Mouse (Mus musculus): Measurements from ENCODE around the gene Irf6. TPM values are rescaled to one million over a fixed set of nuclear protein-coding genes. Genes with fewer than 3 reads are reported as not detected.
A peak's percentile ranks its signal among the peaks of the same experiment; 100 is the strongest.

Gene Irf6
- polyA plus RNA-seq, 1 experiment from 2014 or later: 56.7 TPM

DNA sequence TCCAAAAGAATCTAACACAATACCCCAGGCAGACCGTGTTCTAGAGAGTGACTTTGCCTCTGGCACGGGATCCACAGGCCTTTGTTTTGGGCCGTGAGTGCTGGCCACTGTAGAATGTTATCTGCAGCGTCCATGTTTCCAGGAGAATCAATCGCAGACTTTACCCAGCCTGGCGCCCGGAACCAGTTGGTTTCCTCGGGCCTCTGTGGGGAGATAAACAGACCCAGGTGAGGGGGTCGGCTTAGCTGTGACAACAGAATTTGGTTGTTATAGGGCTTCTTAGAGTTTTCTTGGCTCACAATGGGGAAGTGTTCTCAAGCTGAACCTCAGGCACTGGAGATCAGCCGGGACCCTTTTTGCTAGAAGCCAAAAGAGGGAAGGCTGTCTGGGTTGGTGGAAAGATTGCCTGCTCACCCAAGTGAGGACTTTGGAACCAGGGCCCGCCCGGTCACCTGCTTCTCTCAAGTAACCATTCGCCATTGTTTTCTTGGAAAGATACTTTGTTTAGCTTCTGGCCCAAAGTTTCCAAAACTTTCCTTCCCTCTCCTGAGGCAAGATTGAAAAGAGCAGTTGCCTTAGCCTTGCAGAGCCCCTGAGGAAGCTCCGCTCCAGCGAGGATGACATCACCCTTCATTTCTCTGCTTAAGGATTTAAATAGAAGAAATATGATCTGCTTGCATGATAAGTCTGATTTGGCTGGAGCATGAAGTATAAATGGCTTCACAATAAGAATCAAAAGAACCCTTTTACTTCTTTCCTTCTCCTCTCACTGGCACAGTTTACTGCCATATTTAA is 3.6 kb downstream of the Irf6 start:
- Histone ChIP-seq H3K9ac (no peak overlapping the region; the same call in 1 of the 2 replicates), H3K36me3 (no peaks in the 10 kb centered on the region), H3K27me3 (peaks cover 23% of the 10 kb centered on the region), H3K9me3 (replicated peaks) (no peaks in the 10 kb centered on the region), H3K27ac (replicated peaks) (peak overlapping the region; percentile 86), H3K4me3 (replicated peaks) (no peak overlapping the region), H3K4me2 (replicated peaks) (peak overlapping the region; percentile 38), H3K4me1 (peaks cover 48% of the 10 kb centered on the region)
- no peak for ATAC-seq (ENCODE audit: insufficient number of reproducible peaks, low FRiP score, low TSS enrichment, low read depth)
- 44% methylated on average over 15 of the region's 15 CpGs for WGBS

DNA sequence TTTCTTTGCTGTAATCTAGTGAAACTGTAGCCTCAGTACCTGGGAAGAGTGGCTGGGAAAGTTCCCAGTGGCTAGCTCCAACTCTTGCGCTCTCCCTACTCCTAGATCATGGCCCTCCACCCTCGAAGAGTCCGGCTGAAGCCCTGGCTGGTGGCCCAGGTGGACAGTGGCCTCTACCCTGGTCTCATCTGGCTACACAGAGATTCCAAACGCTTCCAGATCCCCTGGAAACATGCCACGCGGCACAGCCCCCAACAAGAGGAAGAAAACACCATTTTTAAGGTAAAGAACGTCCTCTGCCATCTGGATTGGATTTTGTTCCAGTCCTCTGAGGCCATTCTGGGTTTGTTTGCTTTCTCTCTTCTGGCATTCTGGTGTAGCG is 4.2 kb downstream of the Irf6 start:
- Histone ChIP-seq H3K36me3 (no peaks in the 10 kb centered on the region), H3K4me1 (peaks cover 47% of the 10 kb centered on the region), H3K9ac (no peak overlapping the region; the same call in 1 of the 2 replicates), H3K27ac (replicated peaks) (peak overlapping the region; percentile 86), H3K9me3 (replicated peaks) (no peaks in the 10 kb centered on the region), H3K4me2 (replicated peaks) (peak overlapping the region; percentile 38), H3K4me3 (replicated peaks) (no peak overlapping the region), H3K27me3 (peaks cover 23% of the 10 kb centered on the region)
- no peak for ATAC-seq (ENCODE audit: insufficient number of reproducible peaks, low FRiP score, low TSS enrichment, low read depth)
- 42% methylated on average over 8 of the region's 8 CpGs for WGBS

DNA sequence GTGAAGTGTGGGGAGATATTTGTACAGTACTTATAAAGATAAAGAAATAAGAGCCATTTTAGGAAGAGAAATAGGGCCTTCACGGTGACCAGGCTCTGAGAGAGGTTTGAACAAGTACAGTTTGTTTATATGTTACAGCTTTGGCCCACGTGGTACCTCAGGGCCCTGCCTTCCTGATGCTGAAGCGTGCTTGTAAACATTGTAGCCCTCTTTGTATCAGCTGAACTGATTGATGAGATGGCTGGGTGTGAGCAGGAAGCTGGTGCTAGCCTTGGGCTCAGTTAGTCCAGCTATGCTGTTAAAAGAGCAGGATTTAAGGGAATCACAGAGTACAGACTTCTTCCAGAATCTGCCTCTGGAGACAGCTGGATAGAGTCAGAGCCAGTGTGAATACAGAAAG is 6.3 kb downstream of the Irf6 start:
- Histone ChIP-seq H3K36me3 (no peaks in the 10 kb centered on the region), H3K9me3 (replicated peaks) (no peaks in the 10 kb centered on the region), H3K27me3 (peaks cover 9% of the 10 kb centered on the region; the same call in 1 of the 2 replicates), H3K27ac (replicated peaks) (no peak overlapping the region), H3K4me1 (peaks cover 32% of the 10 kb centered on the region), H3K4me3 (replicated peaks) (no peak overlapping the region), H3K9ac (no peak overlapping the region), H3K4me2 (replicated peaks) (no peak overlapping the region)
- no peak for ATAC-seq (ENCODE audit: insufficient number of reproducible peaks, low FRiP score, low TSS enrichment, low read depth)
- 46% methylated on average over 3 of the region's 3 CpGs for WGBS

DNA sequence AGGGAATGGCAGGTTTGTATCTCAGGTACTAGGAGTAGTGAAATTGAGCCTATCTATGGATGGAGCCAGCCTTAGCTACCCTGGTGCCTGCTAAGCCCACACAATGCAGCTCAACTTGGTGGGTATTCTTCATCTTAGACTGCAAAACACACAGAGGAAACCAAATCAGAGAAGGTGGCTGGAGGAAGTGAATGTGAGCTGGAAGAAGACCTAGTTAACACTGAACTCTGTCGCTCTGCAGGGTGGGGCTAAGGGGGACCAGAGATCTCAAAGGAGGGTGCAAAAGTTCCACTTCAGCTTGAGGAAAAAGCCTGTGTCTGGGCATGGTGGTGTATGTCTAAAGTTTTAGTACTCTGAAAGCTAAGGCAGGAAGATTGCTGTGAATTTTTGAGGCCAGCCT is 6.7 kb downstream of the Irf6 start:
- H3K9ac ChIP-seq: no peak overlapping the region

DNA sequence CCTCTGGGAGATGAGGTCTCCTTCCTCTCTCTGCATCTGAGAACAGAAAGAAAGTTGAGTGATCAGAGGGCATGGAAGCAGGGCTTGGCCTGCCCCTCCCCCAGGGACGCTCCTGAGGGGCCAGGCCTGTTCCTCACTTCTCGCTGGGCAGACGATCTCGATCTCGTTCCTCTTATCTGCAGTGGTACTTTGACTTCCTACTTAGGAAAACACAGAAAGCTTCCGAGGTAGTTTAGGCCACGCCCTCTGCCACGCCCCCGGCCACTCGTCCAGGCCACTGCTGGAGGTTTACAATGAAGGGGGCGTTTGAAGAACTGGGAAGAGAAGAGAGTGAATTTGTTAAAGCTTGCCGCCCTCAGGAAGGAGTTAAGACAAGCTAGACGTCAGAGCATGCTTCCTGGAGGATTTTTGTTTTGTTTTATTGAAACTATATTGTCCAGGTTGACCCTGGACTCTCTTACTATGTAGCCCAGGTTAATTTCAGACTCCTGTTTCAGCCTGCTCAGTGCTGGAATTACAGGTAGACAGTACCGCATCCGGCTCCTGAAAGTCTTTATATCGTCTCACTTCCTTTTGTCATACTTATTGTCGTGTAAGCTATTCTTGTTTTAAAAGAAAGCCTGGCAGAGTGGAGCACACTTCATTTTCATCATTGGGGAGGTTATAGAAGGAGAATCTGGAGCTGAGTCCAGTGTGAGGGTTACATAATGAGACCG is 7.6 kb downstream of the Irf6 start:
- 19% methylated on average over 18 of the region's 18 CpGs for WGBS
- Histone ChIP-seq H3K36me3 (no peaks in the 10 kb centered on the region), H3K4me2 (replicated peaks) (peak overlapping the region; percentile 32; the same call in 1 of the 2 replicates), H3K4me3 (replicated peaks) (no peak overlapping the region), H3K4me1 (peaks cover 32% of the 10 kb centered on the region), H3K9ac (no peak overlapping the region), H3K27me3 (no peaks in the 10 kb centered on the region), H3K27ac (replicated peaks) (no peak overlapping the region), H3K9me3 (replicated peaks) (no peaks in the 10 kb centered on the region)
- ATAC-seq (ENCODE audit: insufficient number of reproducible peaks, low FRiP score, low TSS enrichment, low read depth): no peak

More for the DNA sequence above, 6.7 kb downstream of the Irf6 start:
- H3K9me3 ChIP-seq (replicated peaks): no peaks in the 10 kb centered on the region
- ATAC-seq (ENCODE audit: insufficient number of reproducible peaks, low FRiP score, low TSS enrichment, low read depth): no peak
- H3K4me3 ChIP-seq (replicated peaks): no peak overlapping the region
- no peaks in the 10 kb centered on the region for H3K36me3 ChIP-seq
- H3K4me1 ChIP-seq: peaks cover 32% of the 10 kb centered on the region
- 39% methylated on average over 1 of the region's 1 CpGs for WGBS
- H3K27me3 ChIP-seq: 0 out of 2 replicates have a peak, but pooled peaks cover 5% of the 10 kb centered on the region
- H3K27ac ChIP-seq (replicated peaks): no peak overlapping the region
- no peak overlapping the region for H3K4me2 ChIP-seq (replicated peaks)

DNA sequence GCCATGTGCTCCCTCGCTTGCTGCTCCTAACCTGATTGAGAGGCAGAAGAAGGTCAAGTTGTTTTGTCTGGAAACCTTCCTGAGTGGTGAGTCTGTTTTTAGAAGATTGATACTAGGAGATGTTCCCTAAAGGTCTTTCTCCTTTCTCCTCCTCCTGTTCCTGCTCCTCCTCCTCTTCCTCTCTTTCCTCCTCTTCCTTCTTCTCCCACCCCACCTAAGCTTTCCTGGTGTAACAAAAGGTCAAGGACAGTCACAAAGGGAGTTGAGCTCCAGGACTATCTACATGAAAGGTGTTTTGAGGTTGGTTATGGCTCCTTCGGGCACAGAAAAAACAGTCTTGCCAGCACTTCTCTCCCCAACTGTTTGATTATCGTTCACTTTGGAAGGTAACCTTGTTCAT is 14.8 kb downstream of the Irf6 start, which contains the start of gene A130010J15Rik:
Gene A130010J15Rik (plus strand): TSS at position 301 of the 400 bp plus-strand sequence.
- no peak for ATAC-seq (ENCODE audit: insufficient number of reproducible peaks, low FRiP score, low TSS enrichment, low read depth)
- H3K27me3 ChIP-seq: no peaks in the 10 kb centered on the region
- H3K4me1 ChIP-seq: peaks cover 15% of the 10 kb centered on the region
- no peak within 1 kb of the TSS for H3K4me3 ChIP-seq (replicated peaks)
- no peaks in the 10 kb centered on the region for H3K36me3 ChIP-seq
- 84% methylated on average over 3 of the region's 3 CpGs for WGBS
- H3K9ac ChIP-seq: no peak within 1 kb of the TSS
- H3K9me3 ChIP-seq (replicated peaks): no peaks in the 10 kb centered on the region
- no peak within 1 kb of the TSS for H3K4me2 ChIP-seq (replicated peaks)
- H3K27ac ChIP-seq (replicated peaks): no peak within 1 kb of the TSS

DNA sequence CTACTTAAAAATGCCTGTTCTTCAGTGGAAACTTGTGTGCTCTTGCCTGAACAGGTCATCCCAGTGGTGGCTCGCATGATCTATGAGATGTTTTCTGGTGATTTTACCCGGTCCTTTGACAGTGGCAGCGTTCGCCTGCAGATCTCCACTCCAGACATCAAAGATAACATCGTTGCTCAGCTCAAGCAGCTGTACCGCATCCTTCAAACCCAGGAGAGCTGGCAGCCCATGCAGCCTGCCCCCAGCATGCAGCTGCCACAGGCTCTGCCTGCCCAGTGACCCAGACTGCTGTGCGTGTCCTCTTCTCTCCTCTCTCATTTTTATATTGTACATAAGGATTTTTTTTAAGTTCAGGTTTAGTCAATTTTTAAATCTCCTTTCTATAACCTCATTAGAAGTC is 16.3 kb downstream of the Irf6 start:
- 57% methylated on average over 7 of the region's 7 CpGs for WGBS
- Histone ChIP-seq H3K27me3 (no peaks in the 10 kb centered on the region), H3K27ac (replicated peaks) (no peak overlapping the region), H3K4me2 (replicated peaks) (no peak overlapping the region), H3K36me3 (no peaks in the 10 kb centered on the region), H3K9me3 (replicated peaks) (no peaks in the 10 kb centered on the region), H3K4me1 (peaks cover 21% of the 10 kb centered on the region), H3K4me3 (replicated peaks) (no peak overlapping the region), H3K9ac (no peak overlapping the region)
- no peak for ATAC-seq (ENCODE audit: insufficient number of reproducible peaks, low FRiP score, low TSS enrichment, low read depth)

DNA sequence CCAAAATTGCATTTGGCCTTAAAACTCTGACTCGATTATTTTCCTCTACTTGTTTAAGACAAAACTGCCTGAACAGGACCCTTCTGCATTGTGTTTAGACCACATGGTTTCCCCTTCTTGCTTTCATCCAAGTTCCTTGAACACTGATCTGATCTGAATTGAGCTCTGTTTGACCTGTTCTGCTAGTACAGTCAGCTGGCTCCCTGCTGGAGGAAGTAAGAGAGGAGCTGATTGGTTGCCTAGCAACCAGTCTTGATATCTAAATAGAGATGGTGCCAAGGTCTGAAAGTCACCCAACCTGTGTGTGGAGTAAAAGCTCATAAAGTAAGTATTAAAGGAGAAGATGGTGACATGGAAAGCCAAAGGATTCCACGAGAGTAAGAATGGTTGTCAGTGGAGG is 16.9 kb downstream of the Irf6 start:
- Histone ChIP-seq H3K4me3 (replicated peaks) (no peak overlapping the region), H3K27ac (replicated peaks) (no peak overlapping the region), H3K9me3 (replicated peaks) (no peaks in the 10 kb centered on the region), H3K27me3 (no peaks in the 10 kb centered on the region), H3K36me3 (no peaks in the 10 kb centered on the region), H3K9ac (no peak overlapping the region), H3K4me1 (peaks cover 27% of the 10 kb centered on the region), H3K4me2 (replicated peaks) (no peak overlapping the region)
- no peak for ATAC-seq (ENCODE audit: insufficient number of reproducible peaks, low FRiP score, low TSS enrichment, low read depth)
- WGBS: 57% methylated on average over 2 of the region's 2 CpGs

DNA sequence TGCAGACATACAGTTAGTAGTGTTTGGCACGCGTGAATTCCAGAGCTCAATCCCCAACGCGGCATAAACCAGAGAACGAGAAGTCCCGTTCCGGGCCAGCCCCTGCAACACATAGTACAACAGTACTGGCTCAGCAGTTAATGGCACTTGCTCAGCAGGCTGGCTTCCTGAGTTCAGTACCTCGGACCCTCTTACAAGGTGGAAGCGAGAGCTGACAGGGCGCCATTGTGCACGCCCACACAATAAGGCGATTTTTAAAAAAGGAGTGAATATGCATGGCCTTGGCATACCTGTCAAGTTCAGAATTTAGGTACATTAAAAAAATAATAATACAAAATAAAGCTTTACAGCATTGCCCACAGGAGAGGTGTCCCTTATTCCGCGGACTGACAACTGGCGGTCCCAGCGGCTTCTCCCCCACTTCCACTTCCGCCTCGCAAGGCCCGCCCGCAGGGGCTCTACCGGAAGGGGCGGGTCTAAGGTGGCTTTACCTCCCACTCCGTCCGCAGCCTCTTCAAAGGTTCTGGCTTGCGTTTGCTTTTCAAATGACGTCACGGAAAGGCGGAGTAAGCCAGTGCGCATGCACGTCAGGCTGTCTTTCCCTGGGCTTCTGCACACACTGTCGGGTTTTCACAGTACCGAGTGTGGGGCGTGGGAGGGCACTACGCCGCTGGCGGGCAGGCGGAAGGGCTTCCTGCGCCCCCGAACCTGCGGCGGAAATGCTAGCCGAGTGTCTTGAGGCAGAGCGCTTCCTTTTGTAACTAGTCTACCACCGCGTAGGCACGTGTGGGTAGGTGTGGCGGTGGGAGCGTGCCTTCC is 20.3 kb downstream of the Irf6 start:
- Histone ChIP-seq H3K9ac (peak overlapping the region; percentile 74), H3K4me1 (peaks cover 33% of the 10 kb centered on the region), H3K4me2 (replicated peaks) (peak overlapping the region; percentile 71), H3K4me3 (replicated peaks) (peak overlapping the region; percentile 71), H3K27me3 (no peaks in the 10 kb centered on the region), H3K36me3 (no peaks in the 10 kb centered on the region), H3K27ac (replicated peaks) (peak overlapping the region; percentile 87), H3K9me3 (replicated peaks) (no peaks in the 10 kb centered on the region)
- WGBS: 1% methylated on average over 48 of the region's 48 CpGs
- ATAC-seq (ENCODE audit: insufficient number of reproducible peaks, low FRiP score, low TSS enrichment, low read depth): peak; percentile 98

DNA sequence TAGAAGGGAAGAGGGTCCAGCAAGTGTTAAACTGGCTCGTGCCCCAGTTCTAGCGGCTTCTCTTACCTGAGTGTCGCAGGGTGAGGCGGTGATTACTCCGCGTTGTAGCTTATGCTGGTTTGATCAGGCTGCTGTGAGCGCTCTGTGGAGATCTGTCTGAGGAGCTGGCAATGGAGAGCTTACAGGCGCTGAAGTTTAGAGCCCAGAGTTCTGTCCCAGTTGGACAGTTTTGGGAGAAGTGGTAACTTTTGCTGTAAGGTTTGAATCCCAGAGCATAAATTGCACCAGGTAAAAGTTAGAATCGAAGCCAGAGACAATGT is 20.9 kb downstream of the Irf6 start:
- Histone ChIP-seq H3K27ac (replicated peaks) (peak overlapping the region; percentile 87), H3K4me2 (replicated peaks) (peak overlapping the region; percentile 71), H3K4me3 (replicated peaks) (peak overlapping the region; percentile 71), H3K36me3 (no peaks in the 10 kb centered on the region), H3K9me3 (replicated peaks) (no peaks in the 10 kb centered on the region), H3K9ac (peak overlapping the region; percentile 68), H3K27me3 (no peaks in the 10 kb centered on the region), H3K4me1 (peaks cover 35% of the 10 kb centered on the region)
- 18% methylated on average over 9 of the region's 9 CpGs for WGBS
- no peak for ATAC-seq (ENCODE audit: insufficient number of reproducible peaks, low FRiP score, low TSS enrichment, low read depth)

Data from embryonic facial prominence, embryonic 15.5 days (tissue).